Mouse (Mus musculus): ENCODE results near the gene R3hdm2. TPM values are rescaled to one million over a fixed set of nuclear protein-coding genes. Genes with fewer than 3 reads are reported as not detected.
A peak's percentile ranks its signal among the peaks of the same experiment; 100 is the strongest.

R3hdm2 gene
- polyA plus RNA-seq, 1 experiment from 2014 or later = 18.3 TPM

DNA sequence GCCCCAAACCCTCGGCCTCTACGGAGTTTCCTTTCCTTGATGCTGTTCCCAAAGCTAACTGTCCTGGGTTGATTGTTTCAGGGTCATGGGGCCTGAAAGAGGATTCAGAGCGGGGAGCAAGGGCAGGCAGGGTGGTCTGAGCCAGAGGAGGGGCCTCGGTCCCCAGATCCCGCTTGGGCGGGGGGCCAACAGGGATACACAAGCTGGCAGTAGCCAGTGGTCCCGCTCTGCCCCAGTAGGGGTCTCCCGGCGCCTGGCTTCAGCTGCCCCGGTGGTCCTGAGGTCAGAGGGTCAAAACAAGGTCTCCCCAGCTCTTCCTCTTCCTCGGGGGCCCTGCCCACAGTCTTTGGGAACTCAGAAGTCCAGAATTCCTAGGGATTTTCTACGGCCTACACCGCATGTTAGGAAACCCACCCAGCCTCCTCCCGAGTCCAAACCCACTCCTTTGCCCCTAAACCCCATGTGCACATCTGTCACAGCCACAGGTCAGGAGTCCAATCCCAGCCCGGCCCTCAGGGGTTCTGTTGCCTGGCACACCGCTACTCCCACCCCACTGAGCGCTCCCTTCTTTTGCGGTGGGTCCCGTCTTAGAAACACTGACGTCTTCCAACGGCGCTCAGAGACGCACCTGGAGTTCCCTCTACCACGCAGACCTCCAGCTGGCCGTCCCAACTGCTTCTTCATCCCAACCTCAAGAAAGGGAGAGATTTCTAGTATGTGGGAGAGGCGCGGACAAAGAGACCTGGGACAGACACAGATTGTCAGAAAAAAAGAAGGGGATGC, 39.4 kb upstream of the R3hdm2 start:
- Histone ChIP-seq H3K4me2 (ENCODE audit: low read depth, low read length) (peak overlapping the region; percentile 88), H3K9ac (ENCODE audit: low read depth, low read length) (peak overlapping the region; percentile 70), H3K27me3 (replicated peaks; ENCODE audit: control insufficient read depth, insufficient read depth, low read length) (peaks cover 5% of the 10 kb centered on the region), H3K27ac (ENCODE audit: low read length) (peak overlapping the region; percentile 64), H3K36me3 (ENCODE audit: control insufficient read depth, insufficient read depth, low read length) (no peaks in the 10 kb centered on the region), H3K4me1 (ENCODE audit: control insufficient read depth, insufficient read depth, low read length) (peaks cover 9% of the 10 kb centered on the region), H3K4me3 (ENCODE audit: low read length) (peak overlapping the region; percentile 57), H3K9me3 (ENCODE audit: control insufficient read depth, low read length) (no peaks in the 10 kb centered on the region; the same call in 1 of the 2 replicates)
- ATAC-seq = no peak
- WGBS = 2% methylated on average over 27 of the region's 27 CpGs

DNA sequence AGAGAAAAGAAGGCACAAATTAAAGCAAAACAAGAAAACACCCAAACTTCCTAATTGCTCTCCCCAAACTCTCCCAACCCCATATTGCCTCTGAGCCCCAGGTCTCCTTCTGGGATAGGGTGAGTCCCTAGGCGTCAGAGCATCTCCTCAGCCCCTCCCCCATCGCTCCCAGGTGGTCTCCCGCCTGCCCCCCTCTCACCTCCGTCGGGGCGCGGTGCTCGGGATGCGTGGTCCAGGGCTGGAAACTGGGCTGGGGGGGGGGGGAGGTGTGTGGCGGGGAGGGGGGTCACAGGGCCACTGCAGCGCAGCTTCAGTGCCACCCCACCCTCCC, 38.8 kb upstream of the R3hdm2 start:
- WGBS = 0% methylated on average over 10 of the region's 11 CpGs
- H3K9me3 ChIP-seq (ENCODE audit: control insufficient read depth, low read length) = no peaks in the 10 kb centered on the region; the same call in 1 of the 2 replicates

DNA sequence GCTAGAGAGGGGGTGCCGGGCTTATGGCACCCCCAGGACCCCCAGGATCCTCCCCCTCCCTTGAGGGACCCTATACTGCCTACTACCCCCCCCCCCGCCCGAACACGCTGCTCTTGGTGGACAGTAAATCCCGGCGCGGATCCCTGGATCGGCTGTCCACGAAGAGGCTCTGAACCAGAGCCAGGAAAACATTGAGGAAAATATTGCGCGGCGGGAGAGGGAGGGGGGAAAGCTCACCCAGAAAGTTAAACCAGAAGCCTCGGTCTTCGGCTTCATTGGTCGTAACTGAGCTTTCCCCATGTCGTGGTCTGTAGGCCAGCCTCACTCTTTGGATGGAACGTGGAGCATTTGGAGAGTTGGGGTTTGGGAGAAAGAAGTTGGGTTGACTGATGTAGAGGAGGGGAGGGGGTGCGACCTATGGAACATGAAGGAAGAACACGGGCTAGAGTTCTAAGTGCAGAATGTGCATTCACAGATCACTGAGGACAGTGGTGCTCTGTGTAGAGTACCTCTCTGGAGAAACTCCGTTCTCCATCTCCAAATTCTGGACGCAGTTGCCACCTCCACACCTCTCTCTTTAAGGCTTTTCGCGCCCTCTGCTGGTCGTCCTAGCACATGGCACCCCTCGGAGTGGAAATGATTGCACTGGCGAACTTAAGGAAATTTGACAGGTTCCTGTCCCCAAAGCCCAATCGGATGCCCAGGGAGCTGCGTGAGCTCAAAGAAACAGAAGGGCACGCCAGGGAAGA, 38.1 kb upstream of the R3hdm2 start, which contains the start of gene Gli1:
TSS of gene Gli1 (minus strand) at position 84 of the 749 bp plus-strand sequence.
- H3K27ac ChIP-seq (ENCODE audit: low read length) = peak within 1 kb of the TSS; percentile 64
- under 1% methylated on average over 29 of the region's 29 CpGs for WGBS

More for the DNA sequence above, 38.8 kb upstream of the R3hdm2 start:
- H3K4me3 ChIP-seq (ENCODE audit: low read length) = peak overlapping the region; percentile 57
- peak; percentile 5; the same call in 1 of the 2 replicates for ATAC-seq
- peaks cover 9% of the 10 kb centered on the region for H3K4me1 ChIP-seq (ENCODE audit: control insufficient read depth, insufficient read depth, low read length)
- H3K27me3 ChIP-seq (replicated peaks; ENCODE audit: control insufficient read depth, insufficient read depth, low read length) = peaks cover 5% of the 10 kb centered on the region
- H3K36me3 ChIP-seq (ENCODE audit: control insufficient read depth, insufficient read depth, low read length) = no peaks in the 10 kb centered on the region
- H3K4me2 ChIP-seq (ENCODE audit: low read depth, low read length) = peak overlapping the region; percentile 88
- H3K9ac ChIP-seq (ENCODE audit: low read depth, low read length) = peak overlapping the region; percentile 70
- H3K27ac ChIP-seq (ENCODE audit: low read length) = peak overlapping the region; percentile 64

DNA sequence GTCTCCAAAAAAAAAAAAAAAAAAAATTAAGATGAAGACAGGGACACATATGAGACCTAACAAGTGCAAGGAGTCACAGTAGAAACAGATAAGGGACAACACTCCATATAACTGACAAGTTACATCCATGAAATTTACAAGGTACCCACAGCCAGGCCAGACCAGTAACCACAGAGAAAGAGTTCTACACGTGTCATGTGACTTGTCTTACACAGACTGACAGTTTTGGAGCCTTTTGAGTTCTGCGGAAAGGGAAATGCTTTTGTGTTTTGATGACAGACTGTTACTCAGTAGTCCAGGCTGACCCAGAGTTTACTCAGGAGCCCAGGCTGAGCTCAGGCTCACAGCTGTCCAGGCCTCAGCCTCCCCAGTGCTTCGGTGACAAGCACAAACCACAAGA, 37.1 kb upstream of the R3hdm2 start:
- no peak overlapping the region for H3K4me3 ChIP-seq (ENCODE audit: low read length)
- no peaks in the 10 kb centered on the region for H3K36me3 ChIP-seq (ENCODE audit: control insufficient read depth, insufficient read depth, low read length)
- no peak for ATAC-seq
- H3K4me1 ChIP-seq (ENCODE audit: control insufficient read depth, insufficient read depth, low read length) = peaks cover 9% of the 10 kb centered on the region
- whole genome bisulfite sequencing = 70% methylated on average over 3 of the region's 3 CpGs
- H3K9me3 ChIP-seq (ENCODE audit: control insufficient read depth, low read length) = no peaks in the 10 kb centered on the region; the same call in 1 of the 2 replicates
- H3K9ac ChIP-seq (ENCODE audit: low read depth, low read length) = no peak overlapping the region
- peaks cover 5% of the 10 kb centered on the region for H3K27me3 ChIP-seq (replicated peaks; ENCODE audit: control insufficient read depth, insufficient read depth, low read length)
- no peak overlapping the region for H3K4me2 ChIP-seq (ENCODE audit: low read depth, low read length)
- no peak overlapping the region for H3K27ac ChIP-seq (ENCODE audit: low read length)

More for the DNA sequence above, 38.1 kb upstream of the R3hdm2 start, which contains the start of gene Gli1:
- Histone ChIP-seq H3K4me1 (ENCODE audit: control insufficient read depth, insufficient read depth, low read length) (peaks cover 9% of the 10 kb centered on the region), H3K36me3 (ENCODE audit: control insufficient read depth, insufficient read depth, low read length) (no peaks in the 10 kb centered on the region), H3K9ac (ENCODE audit: low read depth, low read length) (peak within 1 kb of the TSS; percentile 70), H3K27me3 (replicated peaks; ENCODE audit: control insufficient read depth, insufficient read depth, low read length) (peaks cover 5% of the 10 kb centered on the region), H3K4me3 (ENCODE audit: low read length) (peak within 1 kb of the TSS; percentile 57), H3K4me2 (ENCODE audit: low read depth, low read length) (peak within 1 kb of the TSS; percentile 88), H3K9me3 (ENCODE audit: control insufficient read depth, low read length) (no peaks in the 10 kb centered on the region; the same call in 1 of the 2 replicates)
- ATAC-seq = peak; percentile 34

DNA sequence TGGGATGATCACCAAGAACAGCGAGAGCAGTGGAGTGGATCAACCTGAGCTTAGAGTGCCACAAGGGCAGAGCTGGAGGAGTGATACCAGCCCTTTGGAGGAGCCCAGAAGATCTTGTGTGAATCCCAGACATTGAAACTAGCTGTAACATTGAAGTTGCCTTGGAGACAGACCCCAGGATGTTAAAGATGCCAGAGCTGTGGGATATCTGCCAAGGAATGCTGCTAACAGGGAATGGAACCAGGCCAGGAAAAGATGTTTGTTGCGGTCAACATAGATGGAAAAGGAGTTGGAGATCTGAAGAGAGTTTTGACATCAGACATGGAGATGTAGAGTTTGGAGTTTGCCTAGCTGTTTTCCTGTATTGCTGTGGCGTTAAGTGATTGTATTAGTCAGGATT, 34.0 kb upstream of the R3hdm2 start:
- Histone ChIP-seq H3K36me3 (ENCODE audit: control insufficient read depth, insufficient read depth, low read length) (no peaks in the 10 kb centered on the region), H3K4me3 (ENCODE audit: low read length) (no peak overlapping the region), H3K9ac (ENCODE audit: low read depth, low read length) (no peak overlapping the region), H3K27me3 (replicated peaks; ENCODE audit: control insufficient read depth, insufficient read depth, low read length) (peaks cover 5% of the 10 kb centered on the region; the same call in 1 of the 2 replicates), H3K9me3 (ENCODE audit: control insufficient read depth, low read length) (no peaks in the 10 kb centered on the region; the same call in 1 of the 2 replicates), H3K4me2 (ENCODE audit: low read depth, low read length) (no peak overlapping the region), H3K4me1 (ENCODE audit: control insufficient read depth, insufficient read depth, low read length) (peaks cover 6% of the 10 kb centered on the region; the same call in 1 of the 2 replicates), H3K27ac (ENCODE audit: low read length) (no peak overlapping the region)
- no peak for ATAC-seq
- 77% methylated on average over 3 of the region's 3 CpGs for WGBS

DNA sequence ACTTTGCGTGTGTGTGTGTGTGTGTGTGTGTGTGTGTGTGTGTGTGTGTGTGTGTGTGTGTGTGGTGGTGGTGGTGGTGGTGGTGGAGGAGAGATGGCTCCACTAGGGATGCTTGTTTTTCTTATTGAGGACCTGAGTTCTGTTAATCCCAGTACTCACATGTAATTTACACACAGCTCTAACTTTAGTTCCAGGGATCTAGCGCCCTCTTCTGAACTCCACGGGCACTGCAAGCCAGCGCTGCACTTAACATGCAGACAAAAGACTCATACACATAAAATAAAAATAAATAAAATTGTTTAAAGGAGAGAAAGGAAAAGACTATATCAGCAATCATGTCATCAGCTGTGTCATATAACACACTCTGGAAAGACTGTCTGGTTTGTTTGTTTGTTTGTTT, 31.2 kb upstream of the R3hdm2 start:
- Histone ChIP-seq H3K27ac (ENCODE audit: low read length) (no peak overlapping the region), H3K9ac (ENCODE audit: low read depth, low read length) (no peak overlapping the region), H3K36me3 (ENCODE audit: control insufficient read depth, insufficient read depth, low read length) (no peaks in the 10 kb centered on the region), H3K4me1 (ENCODE audit: control insufficient read depth, insufficient read depth, low read length) (0 out of 2 replicates have a peak, but pooled peaks cover 4% of the 10 kb centered on the region), H3K27me3 (replicated peaks; ENCODE audit: control insufficient read depth, insufficient read depth, low read length) (no peaks in the 10 kb centered on the region), H3K4me3 (ENCODE audit: low read length) (no peak overlapping the region), H3K9me3 (ENCODE audit: control insufficient read depth, low read length) (no peaks in the 10 kb centered on the region; the same call in 1 of the 2 replicates), H3K4me2 (ENCODE audit: low read depth, low read length) (no peak overlapping the region)
- no peak for ATAC-seq
- WGBS = 66% methylated on average over 4 of the region's 4 CpGs

DNA sequence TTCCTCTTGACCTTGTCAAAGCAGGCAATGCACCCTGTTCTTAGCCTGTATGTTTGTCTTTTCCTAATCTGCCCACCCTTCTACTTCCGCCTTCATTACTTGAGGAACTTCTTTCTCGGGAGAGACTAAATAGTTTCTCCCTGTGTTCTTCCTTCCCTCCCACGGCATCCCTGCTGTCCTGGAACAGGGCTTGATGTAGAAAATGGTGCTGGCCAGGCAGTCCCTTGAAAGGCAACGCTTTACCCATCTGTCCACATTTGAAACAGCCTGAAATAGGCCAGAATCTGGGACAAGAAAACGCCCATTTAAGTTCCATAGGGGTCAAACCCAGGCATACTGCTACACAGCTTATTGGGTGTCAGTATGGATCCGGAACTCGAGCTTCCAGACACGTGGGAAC, 30.3 kb upstream of the R3hdm2 start:
- WGBS = 73% methylated on average over 8 of the region's 8 CpGs
- Histone ChIP-seq H3K9ac (ENCODE audit: low read depth, low read length) (no peak overlapping the region), H3K36me3 (ENCODE audit: control insufficient read depth, insufficient read depth, low read length) (no peaks in the 10 kb centered on the region), H3K27me3 (replicated peaks; ENCODE audit: control insufficient read depth, insufficient read depth, low read length) (no peaks in the 10 kb centered on the region), H3K4me1 (ENCODE audit: control insufficient read depth, insufficient read depth, low read length) (0 out of 2 replicates have a peak, but pooled peaks cover 4% of the 10 kb centered on the region), H3K9me3 (ENCODE audit: control insufficient read depth, low read length) (no peaks in the 10 kb centered on the region; the same call in 1 of the 2 replicates), H3K4me2 (ENCODE audit: low read depth, low read length) (no peak overlapping the region), H3K27ac (ENCODE audit: low read length) (no peak overlapping the region), H3K4me3 (ENCODE audit: low read length) (no peak overlapping the region)
- ATAC-seq = no peak

DNA sequence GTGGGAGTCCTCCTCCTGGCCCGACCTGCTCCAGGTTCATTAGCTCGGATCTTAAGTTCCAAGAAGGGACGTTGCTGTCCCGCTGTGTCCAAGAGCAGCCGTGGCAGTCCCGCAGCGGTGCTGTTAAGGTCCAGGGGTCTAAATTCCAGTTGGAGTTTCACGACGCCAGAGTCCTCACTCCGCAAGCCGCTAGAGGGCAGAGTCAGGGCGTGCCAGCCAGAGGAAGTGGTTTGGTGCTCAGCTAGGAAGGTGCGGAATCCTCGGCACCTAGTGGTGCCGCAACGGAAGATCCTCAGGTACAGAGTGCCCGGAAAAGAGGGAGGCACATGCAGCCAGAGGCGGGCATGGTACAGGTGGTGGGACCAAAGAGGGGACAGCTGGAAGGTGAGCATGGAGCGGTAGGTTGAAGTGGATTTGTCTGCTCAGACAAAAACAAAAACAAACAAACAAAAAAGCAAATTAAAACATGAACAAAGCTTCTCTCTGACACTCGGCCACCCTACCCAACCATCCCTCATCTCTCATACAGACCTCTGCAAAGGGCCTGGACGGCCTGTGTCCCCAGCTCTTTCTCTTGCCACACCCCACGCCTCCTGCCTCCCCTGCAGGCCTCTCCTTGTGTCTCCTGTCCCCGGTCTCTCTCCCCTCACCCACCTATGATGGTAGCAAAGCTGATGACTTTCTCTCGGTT, 29.4 kb upstream of the R3hdm2 start:
- H3K9ac ChIP-seq (ENCODE audit: low read depth, low read length) = no peak overlapping the region
- peak overlapping the region; percentile 21; the same call in 1 of the 2 replicates for H3K4me3 ChIP-seq (ENCODE audit: low read length)
- no peaks in the 10 kb centered on the region for H3K9me3 ChIP-seq (ENCODE audit: control insufficient read depth, low read length)
- H3K27ac ChIP-seq (ENCODE audit: low read length) = no peak overlapping the region
- peak overlapping the region; percentile 50 for H3K4me2 ChIP-seq (ENCODE audit: low read depth, low read length)
- 0 out of 2 replicates have a peak, but pooled peaks cover 4% of the 10 kb centered on the region for H3K4me1 ChIP-seq (ENCODE audit: control insufficient read depth, insufficient read depth, low read length)
- no peaks in the 10 kb centered on the region for H3K27me3 ChIP-seq (replicated peaks; ENCODE audit: control insufficient read depth, insufficient read depth, low read length)
- WGBS = 10% methylated on average over 24 of the region's 24 CpGs
- no peaks in the 10 kb centered on the region for H3K36me3 ChIP-seq (ENCODE audit: control insufficient read depth, insufficient read depth, low read length)
- ATAC-seq = peak; percentile 82

DNA sequence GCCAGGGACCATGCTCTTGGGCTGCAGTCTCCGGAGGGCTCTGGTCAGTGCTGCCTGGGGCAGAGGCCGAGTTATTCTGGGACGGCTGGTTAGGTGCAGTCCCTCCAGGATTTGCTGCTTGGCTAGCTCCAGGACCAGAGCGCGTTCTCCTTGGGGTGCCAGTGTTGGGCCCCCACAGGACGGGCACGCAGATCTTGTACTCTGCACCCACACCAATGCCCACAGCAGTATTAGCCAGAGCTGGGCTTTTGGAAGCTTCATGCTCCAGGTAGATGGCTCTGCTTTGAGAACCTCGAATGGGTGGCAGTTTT, 28.9 kb upstream of the R3hdm2 start:
- Histone ChIP-seq H3K4me3 (ENCODE audit: low read length) (no peak overlapping the region), H3K27ac (ENCODE audit: low read length) (no peak overlapping the region), H3K9me3 (ENCODE audit: control insufficient read depth, low read length) (no peaks in the 10 kb centered on the region), H3K27me3 (replicated peaks; ENCODE audit: control insufficient read depth, insufficient read depth, low read length) (no peaks in the 10 kb centered on the region), H3K4me1 (ENCODE audit: control insufficient read depth, insufficient read depth, low read length) (0 out of 2 replicates have a peak, but pooled peaks cover 4% of the 10 kb centered on the region), H3K36me3 (ENCODE audit: control insufficient read depth, insufficient read depth, low read length) (no peaks in the 10 kb centered on the region), H3K4me2 (ENCODE audit: low read depth, low read length) (no peak overlapping the region), H3K9ac (ENCODE audit: low read depth, low read length) (no peak overlapping the region)
- 79% methylated on average over 8 of the region's 8 CpGs for WGBS
- ATAC-seq = peak; percentile 27; the same call in 1 of the 2 replicates

All from intestine, embryonic 16.5 days (tissue).